Mouse (Mus musculus): ENCODE measurements around the gene Slc2a9.

DNA sequence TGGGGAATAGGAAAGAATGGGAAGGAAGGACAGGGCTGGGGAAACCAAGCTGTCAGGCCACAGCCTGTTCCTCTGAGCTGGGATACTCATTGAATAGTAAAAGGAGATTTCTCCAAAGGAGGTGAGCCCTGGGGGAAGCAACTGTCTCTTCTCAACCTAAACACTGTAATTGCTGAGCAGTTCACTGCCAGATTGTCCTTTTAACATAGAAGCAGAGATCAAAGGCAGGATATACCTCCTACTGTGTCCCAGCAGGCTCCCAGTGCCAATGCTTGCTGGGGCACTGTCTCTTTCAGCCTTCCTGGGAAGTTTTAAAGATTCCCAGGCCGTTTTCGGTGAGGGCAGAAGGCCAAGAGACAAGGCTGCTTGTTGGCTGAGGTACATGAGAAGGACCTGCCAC lies 10.0 kb upstream of the Slc2a9 start:
- TF ChIP-seq CTCF (IDR thresholded peaks at IDR 0.05; ENCODE audit: low read depth, low read length) (no peak), GATA1 (IDR thresholded peaks at IDR 0.05; ENCODE audit: borderline replicate concordance, low read length) (no peak)
